Mouse (Mus musculus): ENCODE data around the gene Gm4881. TPM values are rescaled to one million over a fixed set of nuclear protein-coding genes. Genes with fewer than 3 reads are reported as not detected.

Gene Gm4881
- polyA plus RNA-seq, 1 experiment from 2014 or later, result not detected

DNA sequence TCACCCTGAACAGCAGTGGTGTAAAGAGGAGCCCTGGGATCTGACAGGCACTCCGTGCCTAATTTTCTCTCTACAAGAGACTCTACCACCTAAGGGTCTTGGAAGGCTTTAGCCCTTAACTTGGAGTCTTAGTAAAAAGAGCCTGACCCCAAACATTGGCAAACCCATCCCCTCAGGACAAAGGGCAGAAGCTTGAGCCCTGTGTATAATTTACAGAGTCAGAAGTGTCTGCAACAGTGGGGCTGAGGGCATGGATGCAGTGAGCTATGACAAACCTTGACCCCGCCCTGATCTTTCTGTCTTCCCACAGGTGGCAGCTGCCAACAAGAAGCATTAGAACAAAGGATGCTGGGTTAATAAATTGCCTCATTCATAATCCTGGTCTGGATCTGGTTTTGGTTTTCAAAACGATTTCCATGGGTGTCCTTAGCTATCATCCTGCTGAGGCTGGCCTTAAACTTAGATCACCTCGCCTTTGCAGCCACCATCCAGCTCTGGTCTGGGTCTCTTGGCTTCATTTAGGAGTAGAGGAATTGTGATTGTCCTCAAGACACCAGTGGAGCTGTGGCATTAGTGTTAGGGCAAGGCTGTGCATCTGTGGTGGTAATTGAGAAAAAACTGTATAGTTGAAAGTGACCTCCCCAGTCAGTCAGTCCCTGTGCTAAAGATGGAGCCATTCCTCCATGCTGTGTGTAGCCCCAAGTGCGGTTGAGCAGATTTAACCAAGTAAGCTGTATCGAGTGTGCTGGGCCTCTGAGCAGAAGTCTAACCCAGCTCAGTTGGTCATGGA, 54.7 kb downstream of the Gm4881 start:
- Histone ChIP-seq H3K4me1 (replicated peaks; ENCODE audit: insufficient read depth, low read length) (peaks cover 12% of the 10 kb centered on the region; the same call in 1 of the 2 replicates), H3K27ac (peak overlapping the region; percentile 55; the same call in 1 of the 2 replicates), H3K4me2 (ENCODE audit: low read length) (no peak overlapping the region), H3K9me3 (replicated peaks; ENCODE audit: low read length) (no peaks in the 10 kb centered on the region), H3K9ac (ENCODE audit: low read depth, low read length) (no peak overlapping the region), H3K27me3 (ENCODE audit: insufficient read depth, low read length) (no peaks in the 10 kb centered on the region), H3K4me3 (replicated peaks; ENCODE audit: low read depth, low read length) (no peak overlapping the region), H3K36me3 (ENCODE audit: insufficient read depth, low read length) (peaks cover 33% of the 10 kb centered on the region; the same call in 1 of the 2 replicates)
- no peak for TF ChIP-seq CTCF (IDR thresholded peaks at IDR 0.05; ENCODE audit: low read depth)
- peak; percentile 47 for DNase-seq (ENCODE audit: low spot score)
- ATAC-seq (replicated peaks; ENCODE audit: low FRiP score, low read depth), result peak; percentile 68
- WGBS, result 64% methylated on average over 6 of the region's 6 CpGs

DNA sequence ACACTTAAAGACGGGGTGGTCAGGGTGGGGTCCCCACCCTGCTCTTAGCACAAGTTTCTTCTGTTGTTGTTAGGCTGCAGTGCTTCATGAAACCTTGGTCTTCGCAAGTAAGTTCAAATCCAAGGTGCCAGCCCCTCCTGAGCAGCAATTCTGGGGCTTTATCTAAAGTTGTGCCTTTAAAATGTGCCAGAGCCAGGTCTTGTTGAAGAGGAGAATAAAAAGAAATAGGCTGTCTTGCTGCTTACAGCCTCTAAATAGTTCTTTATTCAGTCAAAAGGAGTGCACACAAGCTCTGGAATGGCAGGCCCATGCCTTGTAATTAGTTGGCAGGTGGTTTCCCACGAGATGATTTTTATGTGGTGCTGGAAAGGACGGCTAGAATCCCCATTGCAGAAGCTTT, 57.2 kb downstream of the Gm4881 start:
- Histone ChIP-seq H3K4me1 (replicated peaks; ENCODE audit: insufficient read depth, low read length) (peaks cover 12% of the 10 kb centered on the region; the same call in 1 of the 2 replicates), H3K9ac (ENCODE audit: low read depth, low read length) (peak overlapping the region; percentile 100; the same call in 1 of the 2 replicates), H3K36me3 (ENCODE audit: insufficient read depth, low read length) (peaks cover 33% of the 10 kb centered on the region; the same call in 1 of the 2 replicates), H3K4me3 (replicated peaks; ENCODE audit: low read depth, low read length) (no peak overlapping the region), H3K4me2 (ENCODE audit: low read length) (peak overlapping the region; percentile 83), H3K27ac (no peak overlapping the region), H3K9me3 (replicated peaks; ENCODE audit: low read length) (no peaks in the 10 kb centered on the region), H3K27me3 (ENCODE audit: insufficient read depth, low read length) (no peaks in the 10 kb centered on the region)
- ATAC-seq (replicated peaks; ENCODE audit: low FRiP score, low read depth) (no peak), DNase-seq (ENCODE audit: low spot score) (no peak)
- no peak for TF ChIP-seq CTCF (IDR thresholded peaks at IDR 0.05; ENCODE audit: low read depth)
- WGBS, result 58% methylated on average over 4 of the region's 4 CpGs

GRCm38 (mm10) chr7:24886308-24886633, 58.0 kb downstream of the Gm4881 start:
- ATAC-seq (replicated peaks; ENCODE audit: low FRiP score, low read depth) (no peak), DNase-seq (ENCODE audit: low spot score) (peak; percentile 4)
- Histone ChIP-seq H3K9me3 (replicated peaks; ENCODE audit: low read length) (no peaks in the 10 kb centered on the region), H3K27me3 (ENCODE audit: insufficient read depth, low read length) (no peaks in the 10 kb centered on the region), H3K4me2 (ENCODE audit: low read length) (peak overlapping the region; percentile 83), H3K4me3 (replicated peaks; ENCODE audit: low read depth, low read length) (peak overlapping the region; percentile 99), H3K36me3 (ENCODE audit: insufficient read depth, low read length) (peaks cover 33% of the 10 kb centered on the region; the same call in 1 of the 2 replicates), H3K27ac (no peak overlapping the region; the same call in none of the 2 replicates), H3K4me1 (replicated peaks; ENCODE audit: insufficient read depth, low read length) (peaks cover 12% of the 10 kb centered on the region; the same call in 1 of the 2 replicates), H3K9ac (ENCODE audit: low read depth, low read length) (peak overlapping the region; percentile 100; the same call in 1 of the 2 replicates)
- 37% methylated on average over 4 of the region's 4 CpGs for WGBS
- TF ChIP-seq CTCF (IDR thresholded peaks at IDR 0.05; ENCODE audit: low read depth), result no peak

DNA sequence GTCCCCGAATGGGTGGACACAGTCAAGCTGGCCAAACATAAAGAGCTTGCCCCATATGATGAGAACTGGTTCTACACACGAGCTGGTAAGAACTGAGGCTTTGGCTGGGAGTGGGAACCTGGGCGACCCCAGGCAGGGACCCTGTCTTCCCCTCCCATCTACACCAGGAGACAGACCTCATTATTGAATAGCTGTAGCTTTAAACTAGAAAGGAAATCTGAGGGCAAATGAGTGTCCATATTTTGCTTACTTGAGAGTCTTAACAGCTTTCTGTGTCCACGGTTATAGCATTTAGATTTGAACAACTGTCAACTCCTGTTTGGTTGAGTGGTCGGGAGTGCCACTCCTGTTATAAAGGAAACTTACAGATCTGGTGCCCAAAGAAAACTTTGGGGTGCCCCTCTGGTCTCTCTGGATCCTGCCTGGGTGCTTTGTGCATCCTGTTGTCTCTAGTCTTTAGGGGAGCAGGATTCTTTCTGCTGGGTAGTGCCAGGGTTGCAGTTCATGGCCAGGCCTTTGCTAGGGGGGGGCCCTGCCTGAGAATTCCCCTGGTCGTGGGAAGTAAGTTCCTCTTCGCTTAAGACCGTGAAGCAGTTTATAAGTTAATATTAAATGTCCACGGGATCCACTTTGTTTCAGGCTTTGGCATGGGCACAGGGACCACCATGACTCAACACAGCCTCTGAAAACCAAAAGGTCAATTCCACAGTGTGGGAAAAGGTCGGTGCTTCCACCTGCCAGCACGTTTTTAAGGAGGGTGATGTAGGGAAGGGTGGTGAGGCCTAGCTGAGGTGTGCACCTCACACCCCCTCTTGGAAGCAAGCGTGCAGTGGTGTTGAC, 58.6 kb downstream of the Gm4881 start:
- Histone ChIP-seq H3K27ac (peak overlapping the region; percentile 89), H3K9ac (ENCODE audit: low read depth, low read length) (peak overlapping the region; percentile 100), H3K4me3 (replicated peaks; ENCODE audit: low read depth, low read length) (peak overlapping the region; percentile 99), H3K36me3 (ENCODE audit: insufficient read depth, low read length) (peaks cover 33% of the 10 kb centered on the region; the same call in 1 of the 2 replicates), H3K27me3 (ENCODE audit: insufficient read depth, low read length) (no peaks in the 10 kb centered on the region), H3K4me1 (replicated peaks; ENCODE audit: insufficient read depth, low read length) (peaks cover 12% of the 10 kb centered on the region; the same call in 1 of the 2 replicates), H3K4me2 (ENCODE audit: low read length) (peak overlapping the region; percentile 83), H3K9me3 (replicated peaks; ENCODE audit: low read length) (no peaks in the 10 kb centered on the region)
- TF ChIP-seq CTCF (IDR thresholded peaks at IDR 0.05; ENCODE audit: low read depth), result no peak
- WGBS, result 20% methylated on average over 12 of the region's 12 CpGs
- ATAC-seq (replicated peaks; ENCODE audit: low FRiP score, low read depth) (no peak), DNase-seq (ENCODE audit: low spot score) (no peak)

DNA sequence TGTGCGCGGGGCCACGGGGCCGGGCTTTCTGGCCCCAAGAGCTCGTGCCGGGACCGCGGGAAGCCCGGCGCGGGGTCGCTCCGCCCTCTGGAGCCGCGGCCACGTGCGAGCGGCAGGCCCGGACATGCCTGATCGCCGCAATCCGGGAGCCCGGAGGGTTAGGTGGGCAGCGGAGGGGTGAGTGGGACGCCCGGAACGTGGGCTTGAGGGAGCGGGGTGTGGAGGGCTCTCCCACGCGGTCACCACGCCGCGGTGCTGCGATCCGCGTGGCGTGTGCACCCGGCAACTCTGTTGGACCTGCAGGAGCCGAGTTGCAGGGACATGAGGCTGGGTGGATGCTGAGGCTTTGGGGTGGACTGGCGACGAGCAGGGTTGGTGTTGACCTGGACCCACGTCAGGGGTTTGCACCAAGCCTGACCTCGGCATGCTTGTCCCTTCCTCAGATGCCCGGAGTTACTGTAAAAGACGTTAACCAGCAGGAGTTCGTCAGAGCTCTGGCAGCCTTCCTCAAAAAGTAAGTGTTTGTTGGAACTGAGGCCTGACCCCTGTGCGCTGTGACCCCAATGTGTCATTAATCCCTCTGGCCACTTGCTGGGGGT, 59.5 kb downstream of the Gm4881 start:
- Histone ChIP-seq H3K9me3 (replicated peaks; ENCODE audit: low read length) (no peaks in the 10 kb centered on the region), H3K27me3 (ENCODE audit: insufficient read depth, low read length) (no peaks in the 10 kb centered on the region), H3K4me3 (replicated peaks; ENCODE audit: low read depth, low read length) (peak overlapping the region; percentile 99), H3K27ac (peak overlapping the region; percentile 89), H3K9ac (ENCODE audit: low read depth, low read length) (peak overlapping the region; percentile 100), H3K36me3 (ENCODE audit: insufficient read depth, low read length) (peaks cover 28% of the 10 kb centered on the region; the same call in 1 of the 2 replicates), H3K4me2 (ENCODE audit: low read length) (peak overlapping the region; percentile 83), H3K4me1 (replicated peaks; ENCODE audit: insufficient read depth, low read length) (peaks cover 15% of the 10 kb centered on the region; the same call in 1 of the 2 replicates)
- peak; percentile 2; the same call in 1 of the 2 replicates for ATAC-seq (replicated peaks; ENCODE audit: low FRiP score, low read depth)
- DNase-seq (ENCODE audit: low spot score), result peak; percentile 58
- no peak for TF ChIP-seq CTCF (IDR thresholded peaks at IDR 0.05; ENCODE audit: low read depth)
- WGBS, result 0% methylated on average over 47 of the region's 47 CpGs

Measured in kidney, postnatal 0 days (tissue).